Mouse (Mus musculus) cerebellum, adult 11-12 months (tissue): ENCODE data around the gene Gm765.

Source experiments
- DNase-seq: peaks from one replicate; pipeline ENCODE4 v3.0.0; 2022

The Gm765 gene

GRCm38 (mm10) chr6:98210237-98210636 lies 132.3 kb downstream of the Gm765 start:
- no peak for DNase-seq

DNA sequence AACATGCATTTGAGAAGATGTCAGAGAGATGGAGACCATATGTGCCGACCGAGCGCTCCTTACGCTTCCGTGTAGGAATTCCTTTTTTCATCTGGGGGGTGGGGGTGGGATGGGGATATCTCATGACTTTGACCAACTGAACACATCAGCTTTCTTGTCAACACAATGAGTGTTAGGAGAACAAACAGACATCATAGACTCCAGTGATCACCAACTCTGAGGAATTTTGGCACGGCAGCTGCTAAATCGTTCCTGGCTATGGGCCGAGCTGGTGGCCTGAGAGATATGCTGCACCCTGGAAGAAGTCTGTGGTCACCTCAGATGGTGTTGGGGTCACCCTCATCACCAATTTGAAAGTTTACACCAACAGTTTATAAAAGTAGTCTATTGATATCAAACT lies 134.5 kb downstream of the Gm765 start:
- DNase-seq, result no peak

DNA sequence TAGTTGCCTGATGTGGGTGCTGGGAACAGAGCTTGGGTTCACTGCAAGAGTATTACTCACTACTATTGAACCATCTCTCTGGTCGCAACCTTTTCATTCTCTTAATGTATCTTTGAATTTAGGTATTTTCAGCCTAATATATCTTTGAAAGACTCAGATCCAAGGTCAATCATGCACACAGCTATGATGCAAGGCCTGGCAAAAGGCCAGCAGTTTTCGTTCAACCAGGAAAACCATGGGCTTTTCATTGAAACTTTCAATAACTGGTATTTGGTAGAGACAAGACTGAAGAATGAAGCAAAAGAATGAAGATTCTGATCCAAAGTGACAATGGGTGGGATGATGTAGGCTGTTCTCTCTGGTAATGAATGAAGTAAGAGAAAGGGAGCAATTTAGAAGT lies 143.8 kb downstream of the Gm765 start:
- no peak for DNase-seq

GRCm38 (mm10) chr6:98190745-98191442 lies 151.7 kb downstream of the Gm765 start:
- DNase-seq, result no peak
